Comparison of ENCODE assay signal across 7 mouse cellular contexts in genomic region chr17:35534343-35534742, GRCm38 (mm10). TPM values are rescaled to one million over a fixed set of nuclear protein-coding genes. Genes with fewer than 3 reads are reported as not detected.
DNase-seq lines count a peak whose midpoint lies in the region; ATAC-seq and TF ChIP-seq lines count a peak whose summit lies in the region.

No protein-coding gene starts in this region.

- H3K4me1 ChIP-seq in cerebellum, adult 2 months (ENCODE audit: control insufficient read depth, insufficient read depth, low read length): peaks cover 3% of the 10 kb centered on the region; the same call in 1 of the 2 replicates
- no peaks in the 10 kb centered on the region for H3K4me1 ChIP-seq in forebrain, postnatal 0 days (ENCODE audit: insufficient read depth)
- no peaks in the 10 kb centered on the region for H3K4me1 ChIP-seq in intestine, embryonic 14.5 days (replicated peaks; ENCODE audit: control insufficient read depth, insufficient read depth, low read length)
- H3K4me1 ChIP-seq in midbrain, embryonic 12.5 days: no peaks in the 10 kb centered on the region

- no peaks in the 10 kb centered on the region for H3K27me3 ChIP-seq in cerebellum, adult 2 months (ENCODE audit: control insufficient read depth, insufficient read depth, low read length)
- no peaks in the 10 kb centered on the region for H3K27me3 ChIP-seq in forebrain, postnatal 0 days (ENCODE audit: insufficient read depth, low read length)
- H3K27me3 ChIP-seq in intestine, embryonic 14.5 days (replicated peaks; ENCODE audit: control insufficient read depth, insufficient read depth, low read length): no peaks in the 10 kb centered on the region
- peaks cover 9% of the 10 kb centered on the region; the same call in 1 of the 2 replicates for H3K27me3 ChIP-seq in midbrain, embryonic 12.5 days

- DNase-seq in T-cell, adult 2 months (ENCODE audit: low spot score): peak; percentile 66
- peak; percentile 77 to 81 for DNase-seq in cerebellum, adult 2 months
- DNase-seq in forebrain, postnatal 0 days: peak; percentile 87
- peak; percentile 81 for DNase-seq in intestine, embryonic 14.5 days (ENCODE audit: low spot score)
- DNase-seq in left cerebral cortex, adult 8-10 months (ENCODE audit: low spot score in 2 of 2): peak; percentile 55 to 61
- DNase-seq in spleen, postnatal 10 days (ENCODE audit: low spot score in 2 of 2): peak; percentile 60 to 82

- no peak for TF ChIP-seq POLR2A in cerebellum, adult 2 months (IDR thresholded peaks at IDR 0.05; ENCODE audit: borderline replicate concordance, insufficient read depth, low read length)

- H3K9ac ChIP-seq in forebrain, postnatal 0 days: no peak overlapping the region
- no peak overlapping the region for H3K9ac ChIP-seq in intestine, embryonic 14.5 days (ENCODE audit: low read length)
- H3K9ac ChIP-seq in midbrain, embryonic 12.5 days (replicated peaks): no peak overlapping the region

- ATAC-seq in forebrain, postnatal 0 days: peak; percentile 90
- ATAC-seq in intestine, embryonic 14.5 days (replicated peaks; ENCODE audit: low FRiP score, low TSS enrichment, low read depth): peak; percentile 65; the same call in 1 of the 2 replicates
- ATAC-seq in midbrain, embryonic 12.5 days (ENCODE audit: low FRiP score, low read depth): 0 out of 2 replicates have a peak, but pooled peaks have one; percentile 30

- no peak overlapping the region for H3K4me3 ChIP-seq in cerebellum, adult 2 months (replicated peaks; ENCODE audit: insufficient read depth, low read depth, low read length)
- no peak overlapping the region for H3K4me3 ChIP-seq in forebrain, postnatal 0 days (ENCODE audit: low read depth, low read length)
- H3K4me3 ChIP-seq in intestine, embryonic 14.5 days (ENCODE audit: low read depth, low read length): no peak overlapping the region
- no peak overlapping the region for H3K4me3 ChIP-seq in midbrain, embryonic 12.5 days

- no peak overlapping the region for H3K27ac ChIP-seq in cerebellum, adult 2 months (ENCODE audit: insufficient read depth, low read length)
- no peak overlapping the region for H3K27ac ChIP-seq in forebrain, postnatal 0 days (ENCODE audit: low read depth, low read length)
- no peak overlapping the region for H3K27ac ChIP-seq in intestine, embryonic 14.5 days (ENCODE audit: low read depth)
- H3K27ac ChIP-seq in midbrain, embryonic 12.5 days (replicated peaks): no peak overlapping the region

- H3K4me2 ChIP-seq in forebrain, postnatal 0 days (ENCODE audit: low read depth): no peak overlapping the region
- H3K4me2 ChIP-seq in intestine, embryonic 14.5 days (ENCODE audit: low read length): no peak overlapping the region
- no peak overlapping the region for H3K4me2 ChIP-seq in midbrain, embryonic 12.5 days (replicated peaks)

- H3K9me3 ChIP-seq in forebrain, postnatal 0 days (ENCODE audit: low read length): no peaks in the 10 kb centered on the region
- no peaks in the 10 kb centered on the region for H3K9me3 ChIP-seq in intestine, embryonic 14.5 days (ENCODE audit: control insufficient read depth, low read length)
- no peaks in the 10 kb centered on the region for H3K9me3 ChIP-seq in midbrain, embryonic 12.5 days

- no peaks in the 10 kb centered on the region for H3K36me3 ChIP-seq in forebrain, postnatal 0 days (ENCODE audit: insufficient read depth)
- peaks cover 13% of the 10 kb centered on the region for H3K36me3 ChIP-seq in intestine, embryonic 14.5 days (ENCODE audit: control insufficient read depth, insufficient read depth, low read length)
- peaks cover 8% of the 10 kb centered on the region; the same call in 1 of the 2 replicates for H3K36me3 ChIP-seq in midbrain, embryonic 12.5 days

- 8% methylated on average over 6 of the region's 6 CpGs for WGBS in cerebellum, adult 2 months
- whole genome bisulfite sequencing in forebrain, postnatal 0 days: 10% methylated on average over 6 of the region's 6 CpGs
- WGBS in intestine, embryonic 14.5 days: 11% methylated on average over 6 of the region's 6 CpGs
- WGBS in midbrain, embryonic 12.5 days: 15% methylated on average over 6 of the region's 6 CpGs

- peak; percentile 85 for TF ChIP-seq CTCF in cerebellum, adult 2 months (IDR thresholded peaks at IDR 0.05; ENCODE audit: borderline replicate concordance, insufficient read depth, low read depth, low read length)
- TF ChIP-seq CTCF in forebrain, postnatal 0 days (IDR thresholded peaks at IDR 0.05; ENCODE audit: low read depth): peak; percentile 94

RNA-seq across cellular contexts. Expression of gene Psors1c2, which starts 1.3 kb away (rescaled TPM):
- polyA plus RNA-seq in cerebellum, adult 2 months (2012; rRNA removed): not detected in 2 replicates
- 0.54 and 0.76 TPM in 2 replicates for total RNA-seq in forebrain, postnatal 0 days (2014; rRNA removed)
- polyA plus RNA-seq in forebrain, postnatal 0 days (2015; fragmentation: Nextera tagmentation; extraction: Ambion mirVana): 0.29 and 0.31 TPM in 2 replicates
- 0.36 and 0.66 TPM in 2 replicates for polyA plus RNA-seq in intestine, embryonic 14.5 days (2014; fragmentation: Nextera tagmentation; extraction: Ambion mirVana)
- total RNA-seq in left cerebral cortex, adult 8-10 months (2022): under 1 TPM in 1 of 4 experiments, not detected in 3; 0.41 TPM
- 1.0 and 1.5 TPM in 2 replicates for polyA plus RNA-seq in midbrain, embryonic 12.5 days (2016; fragmentation: Nextera tagmentation; extraction: Ambion mirVana)

RNA-seq across cellular contexts. Expression of gene Cchcr1, which starts 17.4 kb away (rescaled TPM):
- 6.5 and 9.6 TPM in 2 replicates for polyA plus RNA-seq in cerebellum, adult 2 months (2012; rRNA removed)
- 5.6 and 9.6 TPM in 2 replicates for total RNA-seq in forebrain, postnatal 0 days (2014; rRNA removed)
- 2.5 and 3.2 TPM in 2 replicates for polyA plus RNA-seq in forebrain, postnatal 0 days (2015; fragmentation: Nextera tagmentation; extraction: Ambion mirVana)
- polyA plus RNA-seq in intestine, embryonic 14.5 days (2014; fragmentation: Nextera tagmentation; extraction: Ambion mirVana): 13.6 and 15.9 TPM in 2 replicates
- 10 to 100 TPM; 12.0 to 18.7 (median 13.8) TPM for total RNA-seq in left cerebral cortex, adult 8-10 months (2022)
- polyA plus RNA-seq in midbrain, embryonic 12.5 days (2016; fragmentation: Nextera tagmentation; extraction: Ambion mirVana): 16.0 and 18.5 TPM in 2 replicates

RNA-seq across cellular contexts. Expression of gene Cdsn, which starts 17.6 kb away (rescaled TPM):
- polyA plus RNA-seq in cerebellum, adult 2 months (2012; rRNA removed): 0.05 and 0.16 TPM in 2 replicates
- 0.43 TPM in 1 of 2 replicates, not detected in the other for total RNA-seq in forebrain, postnatal 0 days (2014; rRNA removed)
- 0.18 and 0.20 TPM in 2 replicates for polyA plus RNA-seq in forebrain, postnatal 0 days (2015; fragmentation: Nextera tagmentation; extraction: Ambion mirVana)
- polyA plus RNA-seq in intestine, embryonic 14.5 days (2014; fragmentation: Nextera tagmentation; extraction: Ambion mirVana): 0.11 and 0.12 TPM in 2 replicates
- 1 to 10 TPM in 3 of 4 experiments, under 1 TPM in 1; 1.00 to 1.6 (median 1.2) TPM for total RNA-seq in left cerebral cortex, adult 8-10 months (2022)
- polyA plus RNA-seq in midbrain, embryonic 12.5 days (2016; fragmentation: Nextera tagmentation; extraction: Ambion mirVana): 0.06 TPM in 1 of 2 replicates, not detected in the other

RNA-seq across cellular contexts. Expression of gene Tcf19, which starts 17.7 kb away (rescaled TPM):
- 5.7 and 6.7 TPM in 2 replicates for polyA plus RNA-seq in cerebellum, adult 2 months (2012; rRNA removed)
- 10.7 and 20.8 TPM in 2 replicates for total RNA-seq in forebrain, postnatal 0 days (2014; rRNA removed)
- polyA plus RNA-seq in forebrain, postnatal 0 days (2015; fragmentation: Nextera tagmentation; extraction: Ambion mirVana): 10.8 and 11.8 TPM in 2 replicates
- 68.7 and 79.4 TPM in 2 replicates for polyA plus RNA-seq in intestine, embryonic 14.5 days (2014; fragmentation: Nextera tagmentation; extraction: Ambion mirVana)
- total RNA-seq in left cerebral cortex, adult 8-10 months (2022): 10 to 100 TPM in 3 of 4 experiments, 1 to 10 TPM in 1; 10.0 to 16.0 (median 13.3) TPM
- polyA plus RNA-seq in midbrain, embryonic 12.5 days (2016; fragmentation: Nextera tagmentation; extraction: Ambion mirVana): 41.2 and 52.6 TPM in 2 replicates

RNA-seq across cellular contexts. Expression of gene Pou5f1, which starts 28.5 kb away (rescaled TPM):
- not detected in 2 replicates for polyA plus RNA-seq in cerebellum, adult 2 months (2012; rRNA removed)
- not detected in 2 replicates for total RNA-seq in forebrain, postnatal 0 days (2014; rRNA removed)
- polyA plus RNA-seq in forebrain, postnatal 0 days (2015; fragmentation: Nextera tagmentation; extraction: Ambion mirVana): not detected in 2 replicates
- polyA plus RNA-seq in intestine, embryonic 14.5 days (2014; fragmentation: Nextera tagmentation; extraction: Ambion mirVana): 0.13 TPM in 1 of 2 replicates, not detected in the other
- under 1 TPM in 1 of 4 experiments, not detected in 3; 0.27 TPM for total RNA-seq in left cerebral cortex, adult 8-10 months (2022)
- not detected in 2 replicates for polyA plus RNA-seq in midbrain, embryonic 12.5 days (2016; fragmentation: Nextera tagmentation; extraction: Ambion mirVana)

Comparison
In these comparisons a context has a peak if more than half of its experiments do, and no peak if none do; other contexts are left out.
1. ATAC-seq: peak in every context shown above with its lines; median percentile 90 in forebrain, postnatal 0 days; 65 in intestine, embryonic 14.5 days; 30 in midbrain, embryonic 12.5 days.